Mouse (Mus musculus) liver, embryonic 14.5 days (tissue): ENCODE results near the gene F9.

ENCODE experiments used
- CTCF ChIP-seq: IDR thresholded peaks from 2 replicates; pipeline ENCODE4 v1.5.1; 2016; ENCODE audit warnings: antibody characterized with exemption, low read depth, control low read depth
- EP300 ChIP-seq: IDR thresholded peaks from 2 replicates; pipeline ENCODE4 v1.6.1; 2016; ENCODE audit warnings: antibody characterized with exemption, low read depth

GRCm38 (mm10) chrX:60075359-60075758 lies 76.1 kb downstream of the F9 start:
- no peak for TF ChIP-seq CTCF
- no peak for TF ChIP-seq EP300
